Comparison of ENCODE assay signal across 19 mouse cellular contexts in the genomic region with DNA sequence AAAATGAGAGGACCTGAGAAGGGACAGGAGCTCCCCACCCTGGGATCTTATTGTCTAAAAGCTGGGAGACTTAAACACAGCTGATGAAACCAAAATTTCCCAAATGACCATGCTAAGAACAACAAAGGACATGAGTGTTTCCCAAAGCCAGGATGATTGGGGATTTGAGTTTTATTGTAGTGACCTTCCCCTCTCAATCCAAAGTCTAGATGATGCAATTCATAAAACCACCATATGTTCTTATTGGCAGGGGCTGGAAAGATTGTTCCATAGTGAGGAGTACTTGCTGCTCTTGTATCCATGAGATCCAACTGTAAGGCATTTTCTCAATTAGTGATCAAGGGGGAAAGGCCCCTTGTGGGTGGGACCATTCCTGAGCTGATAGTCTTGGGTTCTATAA.
"Had no signal": no experiment of that assay in that cellular context is flagged by ENCODE, and none has a peak within 500 bp of the region (broad histone marks: within the 10 kb centered on the region; RNA-seq: fewer than 3 reads in every experiment).

No protein-coding gene starts in this region.

- H3K27me3 ChIP-seq: limb, embryonic 12.5 days; liver, embryonic 12.5 days; liver, embryonic 15.5 days; neural tube, embryonic 12.5 days; neural tube, embryonic 15.5 days had no signal

- H3K4me2 ChIP-seq: limb, embryonic 12.5 days; liver, embryonic 12.5 days; liver, embryonic 15.5 days; midbrain, embryonic 11.5 days; neural tube, embryonic 12.5 days; neural tube, embryonic 15.5 days had no signal

- DNase-seq: layer of hippocampus, postnatal 36 days; lung, adult 2 months; lung, postnatal 14 days; lung, postnatal 4 days; midbrain, embryonic 14.5 days; retina, postnatal 1 day; thymus, adult 2 months; thymus, postnatal 14 days; thymus, postnatal 4 days had no signal

- ATAC-seq: inflammation-experienced regulatory T-cells, adult 6 months; liver, embryonic 12.5 days had no signal

- H3K27ac ChIP-seq: layer of hippocampus, adult 2 months; left cerebral cortex, adult 2 months; limb, embryonic 12.5 days; liver, embryonic 12.5 days; liver, embryonic 15.5 days; neural tube, embryonic 12.5 days; neural tube, embryonic 15.5 days; stomach, postnatal 0 days had no signal

- H3K9me3 ChIP-seq: limb, embryonic 12.5 days; liver, embryonic 12.5 days; liver, embryonic 15.5 days; neural tube, embryonic 12.5 days; neural tube, embryonic 15.5 days had no signal

- H3K36me3 ChIP-seq: limb, embryonic 12.5 days; liver, embryonic 12.5 days; liver, embryonic 15.5 days; neural tube, embryonic 12.5 days; neural tube, embryonic 15.5 days had no signal

- H3K4me3 ChIP-seq: layer of hippocampus, adult 2 months; left cerebral cortex, adult 2 months; limb, embryonic 12.5 days; liver, embryonic 12.5 days; liver, embryonic 15.5 days; neural tube, embryonic 12.5 days; neural tube, embryonic 15.5 days had no signal

- H3K9ac ChIP-seq: limb, embryonic 12.5 days; liver, embryonic 12.5 days; liver, embryonic 15.5 days; neural tube, embryonic 12.5 days; neural tube, embryonic 15.5 days had no signal
